29 mouse cellular contexts compared by ENCODE assay signal in genomic region chr19:38746492-38747014, GRCm38 (mm10).
A peak's percentile ranks its signal among the peaks of the same experiment; 100 is the strongest.
DNase-seq lines count a peak whose midpoint lies in the region; ATAC-seq and TF ChIP-seq lines count a peak whose summit lies in the region.
"Had no signal": no experiment of that assay in that cellular context is flagged by ENCODE, and none has a peak within 500 bp of the region (broad histone marks: within the 10 kb centered on the region; RNA-seq: fewer than 3 reads in every experiment).

No protein-coding gene starts in this region.

- no peak for TF ChIP-seq CTCF in lung, embryonic 14.5 days (IDR thresholded peaks at IDR 0.05; ENCODE audit: low read depth)
- TF ChIP-seq CTCF in lung, adult 2 months (IDR thresholded peaks at IDR 0.05; ENCODE audit: insufficient read depth, low read length) = no peak

- DNase-seq in embryo, embryonic 10 days (ENCODE audit: low spot score) = peak; percentile 21
- no peak for DNase-seq in embryo, embryonic 10.5 days (ENCODE audit: low spot score)
- DNase-seq in lung, embryonic 14.5 days = peak; percentile 8
- no peak for DNase-seq in lung, adult 2 months
- no peak for DNase-seq in layer of hippocampus, postnatal 10 days (ENCODE audit: low spot score in 2 of 2)
- DNase-seq in cerebellum, postnatal 36 days = no peak
- DNase-seq in cerebellum, postnatal 14 days = no peak
- DNase-seq: adrenal gland, postnatal 25 days; cerebellum, adult 18-20 months; cerebellum, postnatal 10 days; gastrocnemius, postnatal 14 days; heart, postnatal 14 days; kidney, adult 11 months; kidney, postnatal 25 days; lung, postnatal 4 days; spleen, adult 18-20 months; thymus, adult 2 months had no signal

- no peaks in the 10 kb centered on the region for H3K36me3 ChIP-seq in lung, embryonic 14.5 days (ENCODE audit: insufficient read depth)
- H3K36me3 ChIP-seq in intestine, embryonic 16.5 days (ENCODE audit: control insufficient read depth, insufficient read depth, low read length) = no peaks in the 10 kb centered on the region
- H3K36me3 ChIP-seq: embryonic facial prominence, embryonic 15.5 days; kidney, embryonic 15.5 days; liver, embryonic 15.5 days; midbrain, embryonic 13.5 days had no signal

- H3K4me2 ChIP-seq in lung, embryonic 14.5 days = no peak overlapping the region
- H3K4me2 ChIP-seq in intestine, embryonic 16.5 days (ENCODE audit: low read depth, low read length) = no peak overlapping the region
- H3K4me2 ChIP-seq: embryonic facial prominence, embryonic 15.5 days; kidney, embryonic 15.5 days; liver, embryonic 15.5 days; midbrain, embryonic 13.5 days had no signal

- H3K9me3 ChIP-seq in lung, embryonic 14.5 days (ENCODE audit: low read depth, low read length) = no peaks in the 10 kb centered on the region
- no peaks in the 10 kb centered on the region for H3K9me3 ChIP-seq in intestine, embryonic 16.5 days (ENCODE audit: control insufficient read depth, low read length)
- H3K9me3 ChIP-seq: embryonic facial prominence, embryonic 15.5 days; hindbrain, embryonic 10.5 days; kidney, embryonic 15.5 days; liver, embryonic 15.5 days; megakaryocyte, embryonic 14.5 days; midbrain, embryonic 13.5 days had no signal

- WGBS in lung, embryonic 14.5 days = 72% methylated on average over 6 of the region's 6 CpGs
- 62% methylated on average over 6 of the region's 6 CpGs for WGBS in lung, adult 2 months
- WGBS in intestine, embryonic 16.5 days = 61% methylated on average over 6 of the region's 6 CpGs

- H3K27ac ChIP-seq in lung, embryonic 14.5 days (ENCODE audit: low read depth) = no peak overlapping the region
- H3K27ac ChIP-seq in intestine, embryonic 16.5 days (ENCODE audit: low read length) = no peak overlapping the region
- H3K27ac ChIP-seq: embryonic facial prominence, embryonic 15.5 days; hindbrain, embryonic 10.5 days; kidney, embryonic 15.5 days; left cerebral cortex, adult 2 months; liver, embryonic 15.5 days; midbrain, embryonic 13.5 days had no signal

- no peak overlapping the region for H3K9ac ChIP-seq in lung, embryonic 14.5 days
- H3K9ac ChIP-seq in intestine, embryonic 16.5 days (ENCODE audit: low read depth, low read length) = no peak overlapping the region
- H3K9ac ChIP-seq: embryonic facial prominence, embryonic 15.5 days; kidney, embryonic 15.5 days; liver, embryonic 15.5 days; midbrain, embryonic 13.5 days had no signal

- H3K27me3 ChIP-seq in lung, embryonic 14.5 days (ENCODE audit: insufficient read depth, low read length) = no peaks in the 10 kb centered on the region
- H3K27me3 ChIP-seq in intestine, embryonic 16.5 days (replicated peaks; ENCODE audit: control insufficient read depth, insufficient read depth, low read length) = no peaks in the 10 kb centered on the region
- H3K27me3 ChIP-seq: embryonic facial prominence, embryonic 15.5 days; kidney, embryonic 15.5 days; liver, embryonic 15.5 days; midbrain, embryonic 13.5 days; Patski had no signal

- ATAC-seq in lung, embryonic 14.5 days (ENCODE audit: insufficient read depth) = no peak
- 0 out of 2 replicates have a peak, but pooled peaks have one; percentile 46 for ATAC-seq in intestine, embryonic 16.5 days
- ATAC-seq: forebrain, embryonic 14.5 days; hindbrain, embryonic 16.5 days; lung, postnatal 0 days; midbrain, embryonic 13.5 days; Patski had no signal

- H3K4me1 ChIP-seq in lung, embryonic 14.5 days (ENCODE audit: insufficient read depth) = no peaks in the 10 kb centered on the region
- no peaks in the 10 kb centered on the region for H3K4me1 ChIP-seq in lung, adult 2 months (ENCODE audit: control insufficient read depth, insufficient read depth, low read length)
- H3K4me1 ChIP-seq in intestine, embryonic 16.5 days (ENCODE audit: control insufficient read depth, insufficient read depth, low read length) = no peaks in the 10 kb centered on the region
- H3K4me1 ChIP-seq: liver, embryonic 15.5 days; megakaryocyte, embryonic 14.5 days; midbrain, embryonic 13.5 days had no signal

- no peak for TF ChIP-seq POLR2A in lung, adult 2 months (IDR thresholded peaks at IDR 0.05; ENCODE audit: borderline replicate concordance, extremely low read depth, low read depth, low read length)

- no peak overlapping the region for H3K4me3 ChIP-seq in lung, embryonic 14.5 days (ENCODE audit: low read depth, low read length)
- H3K4me3 ChIP-seq in lung, adult 2 months (replicated peaks; ENCODE audit: extremely low read depth, low read depth, low read length) = no peak overlapping the region
- no peak overlapping the region for H3K4me3 ChIP-seq in intestine, embryonic 16.5 days (ENCODE audit: low read length)
- H3K4me3 ChIP-seq: embryonic facial prominence, embryonic 15.5 days; hindbrain, embryonic 10.5 days; kidney, embryonic 15.5 days; left cerebral cortex, adult 2 months; liver, embryonic 15.5 days; megakaryocyte, embryonic 14.5 days; midbrain, embryonic 13.5 days had no signal

Comparison
In these comparisons a context has a peak if more than half of its experiments do, and no peak if none do; other contexts are left out.
1. DNase-seq: peak in embryo, embryonic 10 days (single experiment) and lung, embryonic 14.5 days (single experiment); none in embryo, embryonic 10.5 days (single experiment), lung, adult 2 months (single experiment), layer of hippocampus, postnatal 10 days (0 of 2), cerebellum, postnatal 36 days (0 of 2) and cerebellum, postnatal 14 days (0 of 2).